Mouse (Mus musculus) CH12.LX (cell line): Measurements from ENCODE around the gene March6. TPM values are rescaled to one million over a fixed set of nuclear protein-coding genes. Genes with fewer than 3 reads are reported as not detected.

Source experiments
- DNase-seq: peaks from one replicate; pipeline ENCODE4 v3.0.0-alpha.2; 2013; ENCODE audit errors: extremely low read depth
- H3K27ac ChIP-seq: 2 replicates; pipeline ENCODE4 v1.5.1; 2012; ENCODE audit warnings: low read depth, mild to moderate bottlenecking, control low read depth, moderate library complexity; ENCODE audit not compliant: insufficient read depth
- H3K27me3 ChIP-seq: replicated peaks from 2 replicates; pipeline ENCODE3; 2012; ENCODE audit warnings: inconsistent platforms
- H3K36me3 ChIP-seq, 2 experiments: replicated peaks in 1 of 2; 2 replicates each; pipeline versions ENCODE3 to v1.6.1; 2012; ENCODE audit warnings: inconsistent platforms in 1 of 2, low read length in 1 of 2, mild to moderate bottlenecking in 1 of 2, mixed read lengths in 1 of 2, moderate library complexity in 1 of 2; ENCODE audit not compliant: control insufficient read depth in 1 of 2, insufficient read depth in 1 of 2
- H3K4me1 ChIP-seq, 2 experiments: 2 replicates each; pipeline ENCODE4 v1.6.1; 2012; ENCODE audit warnings: inconsistent platforms in 1 of 2, moderate library complexity in 1 of 2; ENCODE audit not compliant: insufficient read depth in 2 of 2, control insufficient read depth in 1 of 2
- H3K4me2 ChIP-seq: 2 replicates; pipeline ENCODE4 v1.6.1; 2012; ENCODE audit warnings: low read depth, mild to moderate bottlenecking, control low read depth; ENCODE audit not compliant: poor library complexity, insufficient read depth, severe bottlenecking
- H3K4me3 ChIP-seq, 3 experiments: fragments of 150-350 bp in 1 of 3; sonication (generic) in 1 of 3; replicated peaks in 1 of 3; 2 replicates each; pipeline versions ENCODE3 to v1.5.1; 2011 to 2012; ENCODE audit warnings: low read depth in 2 of 3, low read length in 2 of 3, mild to moderate bottlenecking in 2 of 3, moderate library complexity in 2 of 3, control low read depth in 1 of 3, improper control_type of control experiment in 1 of 3, inconsistent platforms in 1 of 3, mixed read lengths in 1 of 3; ENCODE audit not compliant: poor library complexity in 1 of 3
- H3K79me2 ChIP-seq: replicated peaks from 2 replicates; pipeline ENCODE4 v1.6.1; 2012; ENCODE audit warnings: mild to moderate bottlenecking, moderate library complexity; ENCODE audit not compliant: control insufficient read depth, poor library complexity, insufficient read depth, severe bottlenecking; ENCODE audit errors: extremely low read depth
- H3K9ac ChIP-seq: 2 replicates; pipeline ENCODE4 v1.6.1; 2012; ENCODE audit warnings: low read depth, mild to moderate bottlenecking, control low read depth, moderate library complexity; ENCODE audit not compliant: insufficient read depth
- H3K9me3 ChIP-seq: replicated peaks from 2 replicates; pipeline ENCODE3; 2012; ENCODE audit warnings: low read length, inconsistent platforms, mixed read lengths
- BHLHE40 ChIP-seq: IDR thresholded peaks from 2 replicates; pipeline ENCODE4 v1.6.1; 2011; ENCODE audit warnings: mild to moderate bottlenecking, low read depth, low read length, improper control_type of control experiment
- CHD2 ChIP-seq: IDR thresholded peaks from 2 replicates; pipeline ENCODE4 v1.6.1; 2011; ENCODE audit warnings: low read length, improper control_type of control experiment
- CTCF ChIP-seq, 2 experiments: IDR thresholded peaks in 1 of 2; conservative IDR thresholded peaks in 1 of 2; 2 replicates each; pipeline ENCODE4 v1.5.1; 2011 to 2012; ENCODE audit warnings: low read depth in 2 of 2, low read length in 2 of 2, improper control_type of control experiment in 1 of 2, inconsistent platforms in 1 of 2, mild to moderate bottlenecking in 1 of 2, moderate library complexity in 1 of 2
- E2F4 ChIP-seq: IDR thresholded peaks from 2 replicates; pipeline ENCODE4 v1.6.1; 2011; ENCODE audit warnings: low read depth, low read length, improper control_type of control experiment; ENCODE audit not compliant: insufficient replicate concordance
- EP300 ChIP-seq: IDR thresholded peaks from 2 replicates; pipeline ENCODE4 v1.6.1; 2011; ENCODE audit warnings: low read length, improper control_type of control experiment
- ETS1 ChIP-seq: conservative IDR thresholded peaks from 2 replicates; pipeline ENCODE4 v1.6.1; 2012; ENCODE audit warnings: low read depth, mild to moderate bottlenecking, inconsistent platforms, low read length, improper control_type of control experiment, moderate library complexity
- GABPA ChIP-seq: IDR thresholded peaks from 2 replicates; pipeline ENCODE4 v1.6.1; 2012; ENCODE audit warnings: low read depth, low read length, improper control_type of control experiment, inconsistent platforms; ENCODE audit not compliant: insufficient replicate concordance
- HCFC1 ChIP-seq: IDR thresholded peaks from 2 replicates; pipeline ENCODE4 v1.6.1; 2012; ENCODE audit warnings: low read depth, mild to moderate bottlenecking, inconsistent platforms, low read length, improper control_type of control experiment
- IRF4 ChIP-seq: IDR thresholded peaks from 2 replicates; pipeline ENCODE4 v1.6.1; 2014; ENCODE audit warnings: low read depth, mild to moderate bottlenecking, inconsistent platforms, low read length, improper control_type of control experiment
- JUN ChIP-seq: IDR thresholded peaks from 2 replicates; pipeline ENCODE4 v1.6.1; 2011; ENCODE audit warnings: low read depth, mild to moderate bottlenecking, low read length, improper control_type of control experiment, moderate library complexity; ENCODE audit not compliant: insufficient read depth
- JUND ChIP-seq: conservative IDR thresholded peaks from 2 replicates; pipeline ENCODE4 v1.6.1; 2011; ENCODE audit warnings: low read depth, low read length, improper control_type of control experiment
- KAT2A ChIP-seq: IDR thresholded peaks from 2 replicates; pipeline ENCODE4 v1.6.1; 2012; ENCODE audit warnings: low read length, improper control_type of control experiment, inconsistent platforms; ENCODE audit not compliant: insufficient replicate concordance
- MAFK ChIP-seq: IDR thresholded peaks from 2 replicates; pipeline ENCODE4 v1.6.1; 2011; ENCODE audit warnings: low read length, improper control_type of control experiment; ENCODE audit not compliant: insufficient replicate concordance
- MEF2A ChIP-seq: IDR thresholded peaks from 2 replicates; pipeline ENCODE4 v1.6.1; 2014; ENCODE audit warnings: low read depth, mild to moderate bottlenecking, inconsistent platforms, low read length, improper control_type of control experiment, borderline replicate concordance
- MXI1 ChIP-seq: IDR thresholded peaks from 2 replicates; pipeline ENCODE4 v1.6.1; 2011; ENCODE audit warnings: mild to moderate bottlenecking, low read depth, low read length, improper control_type of control experiment
- PAX5 ChIP-seq: IDR thresholded peaks from 2 replicates; pipeline ENCODE4 v1.6.1; 2012; ENCODE audit warnings: low read length, inconsistent platforms, mixed read lengths
- POLR2A ChIP-seq: IDR thresholded peaks from 2 replicates; pipeline ENCODE4 v1.6.1; 2011; ENCODE audit warnings: low read depth, mild to moderate bottlenecking, improper control_type of control experiment, low read length
- POLR2AphosphoS2 ChIP-seq: IDR thresholded peaks from 2 replicates; pipeline ENCODE4 v1.6.1; 2011; ENCODE audit warnings: low read depth, low read length, improper control_type of control experiment
- RCOR1 ChIP-seq: conservative IDR thresholded peaks from 2 replicates; pipeline ENCODE4 v1.6.1; 2012; ENCODE audit warnings: low read depth, mild to moderate bottlenecking, inconsistent platforms, low read length, improper control_type of control experiment
- SMC3 ChIP-seq: IDR thresholded peaks from 2 replicates; pipeline ENCODE4 v1.6.1; 2011; ENCODE audit warnings: low read depth, low read length, improper control_type of control experiment
- TBP ChIP-seq: conservative IDR thresholded peaks from 2 replicates; pipeline ENCODE4 v1.6.1; 2011; ENCODE audit warnings: low read depth, low read length, improper control_type of control experiment
- TCF12 ChIP-seq: IDR thresholded peaks from 2 replicates; pipeline ENCODE4 v1.6.1; 2014; ENCODE audit warnings: low read depth, mild to moderate bottlenecking, inconsistent platforms, low read length, improper control_type of control experiment
- USF2 ChIP-seq: conservative IDR thresholded peaks from 2 replicates; pipeline ENCODE4 v1.6.1; 2011; ENCODE audit warnings: low read depth, low read length, improper control_type of control experiment
- ZKSCAN1 ChIP-seq: IDR thresholded peaks from 2 replicates; pipeline ENCODE4 v1.6.1; 2012; ENCODE audit warnings: low read depth, inconsistent platforms, low read length, improper control_type of control experiment, borderline replicate concordance
- ZMIZ1 ChIP-seq: IDR thresholded peaks from 2 replicates; pipeline ENCODE4 v1.6.1; 2012; ENCODE audit warnings: low read depth, mild to moderate bottlenecking, inconsistent platforms, low read length, improper control_type of control experiment
- dilution Hi-C: fragments of 300-500 bp; cut with MboI; formaldehyde crosslinking; loops from 2 replicates; pipeline ENCODE4 v1.14.3; 2020; ENCODE audit warnings: low sequenced_read_pairs; ENCODE audit not compliant: extremely low pct_unique_long_range_greater_than_20kb, extremely low pct_ligation_motif_present
- in situ Hi-C: fragments of 300-500 bp; cut with MboI; formaldehyde crosslinking; loops from 3 replicates; pipeline ENCODE4 v1.14.3; 2019; ENCODE audit warnings: low sequenced_read_pairs, low pct_ligation_motif_present, low pct_unique_long_range_greater_than_20kb, mixed read lengths
- polyA plus RNA-seq: library from polyadenylated mRNA; unstranded; fragments of >175 nt; gene quantifications from 2 replicates; pipeline ENCODE4 v1.2.1, GENCODE M21; 2012; ENCODE audit warnings: low read depth; ENCODE audit not compliant: insufficient read length
- total RNA-seq, 2 experiments: library from RNA; depleted of rRNA; stranded (reverse); fragments of 300-350 nt in 1 of 2; fragments of >200 nt in 1 of 2; gene quantifications; 2 replicates each; pipeline ENCODE4 v1.2.3; 2012 to 2014

March6 gene
- total and polyA plus RNA-seq, 3 experiments = 18.3 to 41.4 (median 29.1) TPM

GRCm38 (mm10) chr15:31571906-31572722 is 41.3 kb upstream of the March6 start:
- no peak overlapping the region for H3K4me2 ChIP-seq
- no peak overlapping the region for H3K9ac ChIP-seq
- no peaks in the 10 kb centered on the region for H3K9me3 ChIP-seq
- TF ChIP-seq HCFC1 (no peak), RCOR1 (no peak), MEF2A (no peak), IRF4 (no peak), E2F4 (no peak), JUND (no peak), TBP (no peak), TCF12 (no peak), JUN (no peak), GABPA (no peak), ETS1 (no peak), MAFK (no peak), CHD2 (no peak), BHLHE40 (no peak)
- DNase-seq = no peak
- in situ Hi-C loops = no loop called here
- H3K4me1 ChIP-seq = peaks cover 0 to 22% of the 10 kb centered on the region in 2 experiments; a peak in 2 of 4 replicates
- no peaks in the 10 kb centered on the region for H3K36me3 ChIP-seq
- dilution Hi-C loops = no loop called here
- no peaks in the 10 kb centered on the region for H3K79me2 ChIP-seq
- H3K27ac ChIP-seq = no peak overlapping the region
- H3K27me3 ChIP-seq = no peaks in the 10 kb centered on the region
- no peak overlapping the region for H3K4me3 ChIP-seq

- no peak overlapping the region for H3K27ac ChIP-seq
- H3K79me2 ChIP-seq = no peaks in the 10 kb centered on the region
- in situ Hi-C loops (no loop called here), dilution Hi-C loops (no loop called here)
- H3K27me3 ChIP-seq = no peaks in the 10 kb centered on the region
- no peak for DNase-seq
- H3K9me3 ChIP-seq = no peaks in the 10 kb centered on the region
- H3K4me3 ChIP-seq = no peak overlapping the region
- no peak overlapping the region for H3K9ac ChIP-seq
- no peaks in the 10 kb centered on the region for H3K36me3 ChIP-seq
- no peak overlapping the region for H3K4me2 ChIP-seq
- TF ChIP-seq MEF2A (no peak), SMC3 (no peak), TCF12 (no peak), KAT2A (no peak), ZKSCAN1 (no peak), PAX5 (no peak), HCFC1 (no peak), EP300 (no peak), CTCF (conservative IDR thresholded peaks at IDR 0.05 in 1 of 2, IDR thresholded peaks at IDR 0.05 in 1 of 2; ENCODE audit: low read depth in 2 of 2, low read length in 2 of 2) (no peak), ZMIZ1 (no peak), POLR2AphosphoS2 (no peak), MXI1 (no peak), POLR2A (no peak), USF2 (no peak), RCOR1 (no peak), JUN (no peak), MAFK (no peak), ETS1 (no peak)
- peaks cover 0 to 22% of the 10 kb centered on the region in 2 experiments; a peak in 2 of 4 replicates for H3K4me1 ChIP-seq
Measured at GRCm38 (mm10) chr15:31570959-31571358, 40.1 kb upstream of the March6 start.
